Mouse (Mus musculus): ENCODE measurements around the gene Zfp354c. TPM values are rescaled to one million over a fixed set of nuclear protein-coding genes. Genes with fewer than 3 reads are reported as not detected.

The Zfp354c gene
- polyA plus RNA-seq, 1 experiment from 2014 or later = 35.1 TPM

GRCm38 (mm10) chr11:50814233-50814632, 13.3 kb downstream of the Zfp354c start:
- no peak for ATAC-seq (ENCODE audit: insufficient number of reproducible peaks, low FRiP score, low TSS enrichment, low read depth)

GRCm38 (mm10) chr11:50798836-50799235, 28.7 kb downstream of the Zfp354c start:
- Histone ChIP-seq H3K4me3 (replicated peaks) (no peak overlapping the region), H3K27me3 (no peaks in the 10 kb centered on the region), H3K27ac (replicated peaks) (no peak overlapping the region), H3K4me1 (no peaks in the 10 kb centered on the region), H3K36me3 (0 out of 2 replicates have a peak, but pooled peaks cover under 1% of the 10 kb centered on the region), H3K9me3 (replicated peaks) (no peaks in the 10 kb centered on the region), H3K9ac (no peak overlapping the region), H3K4me2 (replicated peaks) (no peak overlapping the region)
- ATAC-seq (ENCODE audit: insufficient number of reproducible peaks, low FRiP score, low TSS enrichment, low read depth) = no peak

More at GRCm38 (mm10) chr11:50814233-50814632, 13.3 kb downstream of the Zfp354c start:
- Histone ChIP-seq H3K27me3 (no peaks in the 10 kb centered on the region), H3K4me1 (no peaks in the 10 kb centered on the region), H3K4me3 (replicated peaks) (no peak overlapping the region), H3K9ac (no peak overlapping the region), H3K27ac (replicated peaks) (no peak overlapping the region), H3K4me2 (replicated peaks) (no peak overlapping the region), H3K9me3 (replicated peaks) (peaks cover 45% of the 10 kb centered on the region), H3K36me3 (peaks cover 94% of the 10 kb centered on the region)
- 95% methylated on average over 4 of the region's 4 CpGs for WGBS

- H3K9ac ChIP-seq = no peak overlapping the region
- H3K9me3 ChIP-seq (replicated peaks) = no peaks in the 10 kb centered on the region
- no peak for ATAC-seq (ENCODE audit: insufficient number of reproducible peaks, low FRiP score, low TSS enrichment, low read depth)
- H3K27ac ChIP-seq (replicated peaks) = no peak overlapping the region
- no peaks in the 10 kb centered on the region for H3K27me3 ChIP-seq
- H3K36me3 ChIP-seq = 0 out of 2 replicates have a peak, but pooled peaks cover 5% of the 10 kb centered on the region
- 73% methylated on average over 11 of the region's 11 CpGs for WGBS
- no peak overlapping the region for H3K4me2 ChIP-seq (replicated peaks)
- H3K4me1 ChIP-seq = no peaks in the 10 kb centered on the region
- H3K4me3 ChIP-seq (replicated peaks) = no peak overlapping the region
Observed at GRCm38 (mm10) chr11:50797674-50798073, 29.9 kb downstream of the Zfp354c start.

GRCm38 (mm10) chr11:50771006-50771405, 56.5 kb downstream of the Zfp354c start:
- no peak overlapping the region for H3K27ac ChIP-seq (replicated peaks)
- peaks cover 7% of the 10 kb centered on the region; the same call in 1 of the 2 replicates for H3K27me3 ChIP-seq
- no peak overlapping the region for H3K4me3 ChIP-seq (replicated peaks)
- H3K36me3 ChIP-seq = 0 out of 2 replicates have a peak, but pooled peaks cover 16% of the 10 kb centered on the region
- H3K9ac ChIP-seq = no peak overlapping the region
- ATAC-seq (ENCODE audit: insufficient number of reproducible peaks, low FRiP score, low TSS enrichment, low read depth) = no peak
- no peaks in the 10 kb centered on the region for H3K9me3 ChIP-seq (replicated peaks)
- 90% methylated on average over 1 of the region's 1 CpGs for WGBS
- no peak overlapping the region for H3K4me2 ChIP-seq (replicated peaks)
- H3K4me1 ChIP-seq = peaks cover 4% of the 10 kb centered on the region; the same call in 1 of the 2 replicates

GRCm38 (mm10) chr11:50768995-50769749, 58.4 kb downstream of the Zfp354c start:
- Histone ChIP-seq H3K36me3 (0 out of 2 replicates have a peak, but pooled peaks cover 9% of the 10 kb centered on the region), H3K27ac (replicated peaks) (0 out of 2 replicates have a peak overlapping the region, but pooled peaks have one; percentile 2), H3K27me3 (peaks cover 7% of the 10 kb centered on the region; the same call in 1 of the 2 replicates), H3K4me2 (replicated peaks) (peak overlapping the region; percentile 42), H3K4me3 (replicated peaks) (peak overlapping the region; percentile 19; the same call in 1 of the 2 replicates), H3K4me1 (peaks cover 4% of the 10 kb centered on the region; the same call in 1 of the 2 replicates), H3K9me3 (replicated peaks) (no peaks in the 10 kb centered on the region), H3K9ac (no peak overlapping the region)
- ATAC-seq (ENCODE audit: insufficient number of reproducible peaks, low FRiP score, low TSS enrichment, low read depth) = peak; percentile 64
- WGBS = 11% methylated on average over 14 of the region's 14 CpGs

- no peak overlapping the region for H3K9ac ChIP-seq
- no peak overlapping the region for H3K4me3 ChIP-seq (replicated peaks)
- peaks cover 7% of the 10 kb centered on the region; the same call in 1 of the 2 replicates for H3K27me3 ChIP-seq
- H3K27ac ChIP-seq (replicated peaks) = no peak overlapping the region
- no peak for ATAC-seq (ENCODE audit: insufficient number of reproducible peaks, low FRiP score, low TSS enrichment, low read depth)
- no peaks in the 10 kb centered on the region for H3K9me3 ChIP-seq (replicated peaks)
- no peaks in the 10 kb centered on the region for H3K36me3 ChIP-seq
- WGBS = 23% methylated on average over 4 of the region's 4 CpGs
- H3K4me2 ChIP-seq (replicated peaks) = no peak overlapping the region
- peaks cover 4% of the 10 kb centered on the region; the same call in 1 of the 2 replicates for H3K4me1 ChIP-seq
Observed at GRCm38 (mm10) chr11:50767039-50767438, 60.5 kb downstream of the Zfp354c start.

- no peak overlapping the region for H3K9ac ChIP-seq
- H3K4me2 ChIP-seq (replicated peaks) = no peak overlapping the region
- no peaks in the 10 kb centered on the region for H3K9me3 ChIP-seq (replicated peaks)
- peaks cover 7% of the 10 kb centered on the region; the same call in 1 of the 2 replicates for H3K27me3 ChIP-seq
- ATAC-seq (ENCODE audit: insufficient number of reproducible peaks, low FRiP score, low TSS enrichment, low read depth) = no peak
- H3K27ac ChIP-seq (replicated peaks) = no peak overlapping the region
- no peak overlapping the region for H3K4me3 ChIP-seq (replicated peaks)
- WGBS = 78% methylated on average over 7 of the region's 7 CpGs
- H3K36me3 ChIP-seq = no peaks in the 10 kb centered on the region
- H3K4me1 ChIP-seq = peaks cover 4% of the 10 kb centered on the region; the same call in 1 of the 2 replicates
Observed at GRCm38 (mm10) chr11:50766461-50766860, 61.1 kb downstream of the Zfp354c start.

Other genes starting within 250 kb of the Zfp354c start
- 24.6 and 26.6 TPM in 2 replicates for gene Adamts2, start 225.6 kb downstream of the Zfp354c start, polyA plus RNA-seq (2015; fragmentation: Nextera tagmentation; extraction: Ambion mirVana)
- gene Zfp879, start 13.8 kb upstream of the Zfp354c start, polyA plus RNA-seq (2015; fragmentation: Nextera tagmentation; extraction: Ambion mirVana) = 0.81 and 0.95 TPM in 2 replicates
- 0.33 and 0.39 TPM in 2 replicates for gene Grm6, start 23.0 kb upstream of the Zfp354c start, polyA plus RNA-seq (2015; fragmentation: Nextera tagmentation; extraction: Ambion mirVana)
- gene Zfp454, start 59.9 kb upstream of the Zfp354c start, polyA plus RNA-seq (2015; fragmentation: Nextera tagmentation; extraction: Ambion mirVana) = 7.0 and 7.6 TPM in 2 replicates
- gene Zfp2, start 88.4 kb upstream of the Zfp354c start, polyA plus RNA-seq (2015; fragmentation: Nextera tagmentation; extraction: Ambion mirVana) = 9.3 and 10.3 TPM in 2 replicates
- 2.5 and 2.7 TPM in 2 replicates for gene Zfp354b, start 103.9 kb upstream of the Zfp354c start, polyA plus RNA-seq (2015; fragmentation: Nextera tagmentation; extraction: Ambion mirVana)
- not detected in 2 replicates for gene 4933414I15Rik, start 116.0 kb upstream of the Zfp354c start, polyA plus RNA-seq (2015; fragmentation: Nextera tagmentation; extraction: Ambion mirVana)
- gene Prop1, start 126.0 kb upstream of the Zfp354c start, polyA plus RNA-seq (2015; fragmentation: Nextera tagmentation; extraction: Ambion mirVana) = not detected in 2 replicates
- not detected in 2 replicates for gene Olfr1378, start 138.8 kb upstream of the Zfp354c start, polyA plus RNA-seq (2015; fragmentation: Nextera tagmentation; extraction: Ambion mirVana)
- gene Olfr1377, start 154.2 kb upstream of the Zfp354c start, polyA plus RNA-seq (2015; fragmentation: Nextera tagmentation; extraction: Ambion mirVana) = 0.13 and 0.20 TPM in 2 replicates
- not detected in 2 replicates for gene Olfr51, start 175.9 kb upstream of the Zfp354c start, polyA plus RNA-seq (2015; fragmentation: Nextera tagmentation; extraction: Ambion mirVana)
- gene Olfr54, start 186.5 kb upstream of the Zfp354c start, polyA plus RNA-seq (2015; fragmentation: Nextera tagmentation; extraction: Ambion mirVana) = 0.04 and 0.13 TPM in 2 replicates
- not detected in 2 replicates for gene Olfr1375, start 220.4 kb upstream of the Zfp354c start, polyA plus RNA-seq (2015; fragmentation: Nextera tagmentation; extraction: Ambion mirVana)
- gene Zfp354a, start 231.5 kb upstream of the Zfp354c start, polyA plus RNA-seq (2015; fragmentation: Nextera tagmentation; extraction: Ambion mirVana) = 10.1 and 10.6 TPM in 2 replicates